9 mouse cellular contexts compared by ENCODE assay signal in genomic region chr4:125703310-125703690, GRCm38 (mm10).
DNase-seq lines count a peak whose midpoint lies in the region; ATAC-seq lines count a peak whose summit lies in the region.
"Had no signal": no experiment of that assay in that cellular context is flagged by ENCODE, and none has a peak within 500 bp of the region (broad histone marks: within the 10 kb centered on the region; RNA-seq: fewer than 3 reads in every experiment).

No protein-coding gene starts in this region.

- H3K4me2 ChIP-seq in kidney, embryonic 14.5 days (replicated peaks; ENCODE audit: low read depth, low read length), result no peak overlapping the region
- no peak overlapping the region for H3K4me2 ChIP-seq in embryonic facial prominence, embryonic 13.5 days
- no peak overlapping the region for H3K4me2 ChIP-seq in hindbrain, embryonic 11.5 days (replicated peaks; ENCODE audit: low read depth, low read length)
- H3K4me2 ChIP-seq: neural tube, embryonic 12.5 days had no signal

- intact Hi-C loops in left cerebral cortex, postnatal 25 days (cut with DNase I), result loop anchor here (5.0 kb wide), 1 partner anchor 211 kb away; the partner anchor contains the start of gene Grik3

- H3K9ac ChIP-seq in kidney, embryonic 14.5 days (ENCODE audit: low read depth, low read length), result no peak overlapping the region
- H3K9ac ChIP-seq in embryonic facial prominence, embryonic 13.5 days, result no peak overlapping the region
- no peak overlapping the region for H3K9ac ChIP-seq in hindbrain, embryonic 11.5 days (ENCODE audit: low read depth, low read length)
- H3K9ac ChIP-seq: neural tube, embryonic 12.5 days had no signal

- 46% methylated on average over 4 of the region's 4 CpGs for WGBS in kidney, embryonic 14.5 days
- WGBS in embryonic facial prominence, embryonic 13.5 days, result 36% methylated on average over 4 of the region's 4 CpGs
- WGBS in hindbrain, embryonic 11.5 days, result 56% methylated on average over 4 of the region's 4 CpGs

- H3K9me3 ChIP-seq in kidney, embryonic 14.5 days (ENCODE audit: control insufficient read depth, low read length), result no peaks in the 10 kb centered on the region
- no peaks in the 10 kb centered on the region for H3K9me3 ChIP-seq in embryonic facial prominence, embryonic 13.5 days
- no peaks in the 10 kb centered on the region for H3K9me3 ChIP-seq in hindbrain, embryonic 11.5 days (ENCODE audit: control insufficient read depth, low read length)
- H3K9me3 ChIP-seq: neural tube, embryonic 12.5 days had no signal

- H3K27me3 ChIP-seq in kidney, embryonic 14.5 days (ENCODE audit: control insufficient read depth, insufficient read depth, low read length), result no peaks in the 10 kb centered on the region
- H3K27me3 ChIP-seq in embryonic facial prominence, embryonic 13.5 days, result peaks cover 6% of the 10 kb centered on the region
- peaks cover 2% of the 10 kb centered on the region; the same call in 1 of the 2 replicates for H3K27me3 ChIP-seq in hindbrain, embryonic 11.5 days (ENCODE audit: control insufficient read depth, insufficient read depth, low read length)

- DNase-seq in kidney, adult 18-20 months, result peak; percentile 8
- peak; percentile 9 for DNase-seq in adipocyte (ENCODE audit: low spot score)
- peak; percentile 61 for DNase-seq in hindbrain, embryonic 11.5 days (ENCODE audit: low spot score)
- DNase-seq in left cerebral cortex, postnatal 25 days (ENCODE audit: low spot score in 2 of 2), result peak; percentile 36 to 63
- peak; percentile 79 for DNase-seq in retina, postnatal 1 day
- DNase-seq in right cerebral cortex, postnatal 10 days (ENCODE audit: low spot score in 2 of 2), result no peak

- H3K4me3 ChIP-seq in kidney, embryonic 14.5 days (ENCODE audit: low read length), result no peak overlapping the region
- no peak overlapping the region for H3K4me3 ChIP-seq in embryonic facial prominence, embryonic 13.5 days
- no peak overlapping the region for H3K4me3 ChIP-seq in hindbrain, embryonic 11.5 days (ENCODE audit: low read depth, low read length)
- H3K4me3 ChIP-seq: neural tube, embryonic 12.5 days had no signal

- H3K36me3 ChIP-seq in kidney, embryonic 14.5 days (ENCODE audit: control insufficient read depth, insufficient read depth, low read length), result no peaks in the 10 kb centered on the region
- H3K36me3 ChIP-seq in embryonic facial prominence, embryonic 13.5 days, result no peaks in the 10 kb centered on the region
- H3K36me3 ChIP-seq in hindbrain, embryonic 11.5 days (ENCODE audit: control insufficient read depth, insufficient read depth, low read length), result no peaks in the 10 kb centered on the region

- no peak for ATAC-seq in kidney, embryonic 14.5 days (ENCODE audit: low FRiP score, low TSS enrichment)
- no peak for ATAC-seq in embryonic facial prominence, embryonic 13.5 days (ENCODE audit: insufficient number of reproducible peaks, insufficient read depth, low FRiP score, low TSS enrichment, low read depth)
- ATAC-seq in hindbrain, embryonic 11.5 days (ENCODE audit: low FRiP score), result no peak

- no peaks in the 10 kb centered on the region for H3K4me1 ChIP-seq in kidney, embryonic 14.5 days (ENCODE audit: control insufficient read depth, insufficient read depth, low read length)
- H3K4me1 ChIP-seq in embryonic facial prominence, embryonic 13.5 days, result peaks cover 45% of the 10 kb centered on the region
- no peaks in the 10 kb centered on the region for H3K4me1 ChIP-seq in hindbrain, embryonic 11.5 days (replicated peaks; ENCODE audit: control insufficient read depth, insufficient read depth, low read length)

- no peak overlapping the region for H3K27ac ChIP-seq in kidney, embryonic 14.5 days (ENCODE audit: low read depth, low read length)
- H3K27ac ChIP-seq in embryonic facial prominence, embryonic 13.5 days, result peak overlapping the region; percentile 68
- H3K27ac ChIP-seq in hindbrain, embryonic 11.5 days (ENCODE audit: low read depth, low read length), result no peak overlapping the region
- H3K27ac ChIP-seq: neural tube, embryonic 12.5 days had no signal

Comparison
In these comparisons a context has a peak if more than half of its experiments do, and no peak if none do; other contexts are left out.
1. DNase-seq: peak in kidney, adult 18-20 months (single experiment), adipocyte (single experiment), hindbrain, embryonic 11.5 days (single experiment), left cerebral cortex, postnatal 25 days (2 of 2) and retina, postnatal 1 day (single experiment); none in right cerebral cortex, postnatal 10 days (0 of 2).